Mouse (Mus musculus): Measurements from ENCODE around the gene Jph2. TPM values are rescaled to one million over a fixed set of nuclear protein-coding genes. Genes with fewer than 3 reads are reported as not detected.
A peak's percentile ranks its signal among the peaks of the same experiment; 100 is the strongest.

The Jph2 gene
- total RNA-seq, 4 experiments from 2014 or later: 459 to 572 (median 513) TPM

DNA sequence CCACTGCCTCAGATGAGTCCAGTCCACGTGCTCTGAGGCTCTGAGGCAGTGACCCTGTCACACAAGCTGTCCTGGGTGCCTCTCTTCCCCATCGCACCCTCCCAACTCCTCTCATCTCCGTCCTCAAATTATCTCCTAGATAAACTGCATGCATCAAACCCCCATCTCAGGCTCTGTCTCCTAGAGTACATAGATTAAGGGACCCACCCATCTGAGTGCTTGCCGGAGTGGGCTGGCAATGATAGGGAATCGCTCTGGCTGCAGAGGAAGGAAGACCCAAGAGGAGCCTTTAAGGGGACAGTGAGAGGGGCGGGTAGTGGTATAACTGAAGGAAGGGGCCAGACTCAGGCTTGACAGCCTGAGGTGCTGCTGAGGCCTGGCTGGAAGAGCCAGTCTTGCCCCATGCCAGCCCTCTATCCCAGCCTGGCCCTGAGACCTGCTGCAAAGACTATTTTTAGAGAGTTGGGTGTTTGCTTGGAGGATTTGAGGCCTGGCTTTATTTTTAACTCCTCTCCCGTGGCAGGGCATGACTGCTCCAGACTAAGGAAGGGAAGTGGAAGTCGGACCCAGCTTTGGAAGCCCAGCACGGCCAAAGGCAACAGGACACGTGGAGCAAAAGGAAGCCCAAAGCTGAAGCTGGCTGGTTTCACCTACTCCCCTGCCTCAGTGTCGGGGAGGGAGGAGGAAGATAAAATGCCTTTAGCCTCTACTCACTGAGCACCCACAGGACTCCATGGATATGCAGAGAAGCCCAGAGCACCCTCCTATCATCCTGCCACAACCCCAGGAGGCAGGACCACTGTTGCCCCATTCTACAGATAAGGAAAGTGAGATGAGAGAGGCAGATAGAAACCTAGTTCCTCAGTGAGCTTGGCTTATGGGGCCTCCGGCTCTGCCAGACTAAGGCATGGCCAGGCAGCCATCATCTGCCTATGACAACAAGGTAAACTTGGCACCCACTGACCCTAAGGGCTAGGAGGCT lies 34.6 kb downstream of the Jph2 start:
- DNase-seq (ENCODE audit: low spot score in 2 of 2): peak; percentile 48 to 68

- DNase-seq (ENCODE audit: low spot score in 2 of 2): no peak
These were observed 36.8 kb downstream of the Jph2 start for GRCm38 (mm10) chr2:163360858-163361623.

GRCm38 (mm10) chr2:163359253-163359652 lies 38.5 kb downstream of the Jph2 start:
- DNase-seq (ENCODE audit: low spot score in 2 of 2): no peak

DNA sequence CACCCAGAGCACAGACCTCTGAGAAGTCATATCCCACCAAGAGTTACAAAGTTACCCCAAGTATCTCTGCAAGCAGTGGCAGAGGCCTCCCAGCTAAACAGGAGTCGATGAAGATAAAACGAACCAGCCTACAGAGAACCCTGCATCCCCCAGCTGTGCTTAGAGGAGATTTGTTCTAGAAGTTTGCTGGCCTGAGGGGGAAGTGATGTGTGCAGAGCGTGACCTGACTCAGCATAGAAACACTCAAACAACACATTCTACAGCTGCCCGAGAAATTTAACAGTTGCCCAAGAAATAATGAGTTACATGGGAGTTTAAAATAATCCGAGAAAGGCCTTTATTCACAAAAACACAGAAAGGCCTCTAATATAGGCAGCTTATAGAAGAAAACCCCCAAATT lies 39.1 kb downstream of the Jph2 start:
- DNase-seq (ENCODE audit: low spot score in 2 of 2): no peak

DNA sequence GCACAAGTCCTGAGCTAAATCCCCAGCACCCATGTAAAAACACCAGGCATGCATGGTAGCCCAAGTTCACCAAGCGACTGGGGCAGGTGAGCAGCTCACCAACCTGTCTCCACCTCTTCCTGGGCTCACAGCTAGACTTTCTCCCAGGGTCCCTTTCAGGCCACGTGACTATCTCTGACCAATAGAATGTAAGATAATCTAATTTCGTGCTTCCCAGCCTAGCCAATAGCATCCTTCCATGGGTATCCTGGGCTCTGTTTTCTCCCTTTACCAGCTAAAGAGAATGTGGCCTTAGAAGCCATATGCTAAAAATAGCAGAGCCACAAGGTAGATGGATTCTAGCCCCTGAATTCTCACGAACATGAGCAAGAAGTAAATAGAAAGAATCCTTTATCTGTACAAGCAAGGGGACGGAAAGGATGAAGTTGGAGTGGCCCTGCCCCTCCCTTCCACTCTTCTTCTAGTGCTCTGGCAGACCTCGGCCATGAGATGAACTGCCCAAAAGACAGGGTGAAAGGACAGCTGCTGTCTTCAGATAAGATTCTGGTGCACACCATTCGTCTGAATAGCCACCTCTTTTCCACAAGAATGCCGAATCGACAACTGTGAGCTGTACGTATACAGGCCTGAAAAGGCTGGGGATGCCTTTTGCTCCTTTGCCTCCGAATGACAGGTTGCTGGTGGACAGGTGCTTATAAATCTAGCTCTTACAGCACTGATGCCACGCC lies 41.5 kb downstream of the Jph2 start:
- DNase-seq (ENCODE audit: low spot score in 2 of 2): no peak

DNA sequence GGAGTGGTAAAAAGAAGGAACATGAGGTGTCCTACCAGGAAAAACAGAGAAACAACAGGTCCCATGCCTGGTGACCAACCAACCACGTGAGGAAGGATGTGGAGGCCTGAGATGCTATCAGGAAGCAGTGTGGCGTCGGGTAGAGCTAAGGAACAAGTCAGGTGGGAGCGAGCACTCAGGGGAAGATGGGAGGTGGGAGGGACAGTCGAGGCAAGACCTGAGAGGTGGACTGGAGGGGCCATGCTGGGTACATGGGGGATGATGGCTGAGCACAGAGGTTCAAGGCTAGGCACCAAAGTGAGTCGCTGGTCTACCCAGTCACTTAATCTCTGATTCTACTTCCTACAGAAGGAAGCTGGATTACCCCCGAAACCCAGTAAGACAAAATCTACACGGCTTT lies 42.1 kb downstream of the Jph2 start:
- no peak for DNase-seq (ENCODE audit: low spot score in 2 of 2)

DNA sequence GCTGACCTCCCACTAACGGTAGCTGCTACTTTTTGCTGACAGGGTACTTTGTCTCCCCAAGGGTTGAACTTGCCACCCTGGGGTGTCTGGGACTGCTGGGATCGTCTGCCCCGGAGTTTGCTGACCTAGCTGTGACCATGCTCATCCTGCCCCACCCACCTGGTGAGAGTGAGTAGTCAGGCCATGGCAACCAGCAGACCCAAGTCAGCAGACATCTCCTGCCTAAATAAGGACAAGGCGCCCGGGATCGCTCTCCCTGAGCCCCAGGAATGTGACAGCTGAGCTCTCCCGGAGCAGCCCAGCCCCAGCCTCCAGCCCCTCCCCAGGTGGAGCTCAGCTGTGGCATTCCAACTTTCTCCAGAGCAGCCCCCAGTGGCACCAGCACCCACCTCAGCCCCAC lies 44.1 kb downstream of the Jph2 start:
- peak; percentile 62 to 81 for DNase-seq (ENCODE audit: low spot score in 2 of 2)

DNA sequence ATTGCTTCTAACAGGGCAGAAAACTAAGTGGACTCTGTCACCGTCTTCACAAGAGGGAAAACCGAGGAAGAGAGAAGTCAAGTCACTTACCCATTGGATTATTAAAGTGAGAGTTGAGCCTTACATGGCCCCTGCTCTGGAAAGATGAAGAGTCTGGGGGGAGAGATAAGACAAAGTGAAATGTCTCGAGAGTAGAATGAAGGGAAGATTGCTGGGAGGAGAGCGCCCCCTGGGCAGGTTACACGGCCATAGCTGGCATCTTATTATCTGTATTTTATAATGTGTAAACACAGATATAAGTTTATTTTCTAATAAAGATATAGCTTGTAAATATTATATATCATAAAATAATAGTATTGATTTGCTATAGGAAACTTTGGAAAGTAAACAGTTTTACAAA lies 47.4 kb downstream of the Jph2 start:
- no peak for DNase-seq (ENCODE audit: low spot score in 2 of 2)

GRCm38 (mm10) chr2:163349411-163349810 lies 48.4 kb downstream of the Jph2 start:
- no peak for DNase-seq (ENCODE audit: low spot score in 2 of 2)

DNA sequence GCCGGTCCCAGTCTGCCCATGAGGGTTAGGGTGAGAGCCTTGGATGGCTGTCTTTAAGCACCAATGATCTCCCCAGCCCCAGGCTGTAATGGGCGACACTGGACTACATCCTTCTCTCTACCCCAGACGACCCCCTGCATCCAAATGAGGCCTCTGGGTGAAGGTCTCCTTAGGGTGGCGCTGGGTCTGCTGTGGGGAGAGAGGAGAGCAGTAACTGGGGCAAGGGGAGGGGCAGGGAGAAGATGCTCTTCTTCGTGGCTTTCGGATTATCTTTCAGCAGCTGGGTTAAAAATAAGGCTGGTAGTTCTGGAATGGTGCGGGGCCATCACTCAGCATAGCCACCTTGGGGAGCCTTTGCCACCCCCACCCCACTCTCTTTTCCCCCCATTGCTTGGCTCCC lies 49.1 kb downstream of the Jph2 start:
- no peak for DNase-seq (ENCODE audit: low spot score in 2 of 2)

DNA sequence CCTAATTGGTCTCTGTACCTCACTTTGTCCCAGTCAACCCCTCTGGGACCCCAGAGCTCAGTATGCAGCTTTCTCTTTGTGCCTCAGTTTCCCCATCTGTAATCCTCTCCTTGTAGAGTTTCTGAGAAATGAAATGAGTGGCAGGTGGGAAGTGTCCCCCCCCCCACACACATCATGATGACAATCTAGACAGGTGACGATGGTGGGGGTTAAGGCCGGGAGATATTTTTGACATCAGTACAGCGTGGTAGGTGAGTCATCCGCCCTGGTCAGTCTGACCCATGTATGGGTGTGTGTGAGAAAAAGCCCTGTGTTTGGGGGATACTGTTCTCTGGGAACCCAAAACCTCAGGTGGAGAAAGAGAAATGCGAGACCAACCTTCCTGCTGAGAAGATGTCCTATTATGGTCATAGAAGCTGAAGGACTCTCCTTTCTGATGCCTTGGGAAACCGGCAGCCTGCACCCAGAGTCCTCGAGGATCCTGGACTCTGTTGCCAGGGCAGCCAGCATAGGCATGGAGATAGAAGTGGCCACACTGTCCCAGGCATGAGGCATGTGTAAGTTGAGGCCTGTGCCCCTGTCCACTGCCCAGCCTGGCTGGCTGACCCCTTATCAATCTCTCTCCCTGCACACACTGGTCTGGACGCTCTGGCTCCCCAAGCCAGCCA lies 50.1 kb downstream of the Jph2 start:
- no peak for DNase-seq (ENCODE audit: low spot score in 2 of 2)

DNA sequence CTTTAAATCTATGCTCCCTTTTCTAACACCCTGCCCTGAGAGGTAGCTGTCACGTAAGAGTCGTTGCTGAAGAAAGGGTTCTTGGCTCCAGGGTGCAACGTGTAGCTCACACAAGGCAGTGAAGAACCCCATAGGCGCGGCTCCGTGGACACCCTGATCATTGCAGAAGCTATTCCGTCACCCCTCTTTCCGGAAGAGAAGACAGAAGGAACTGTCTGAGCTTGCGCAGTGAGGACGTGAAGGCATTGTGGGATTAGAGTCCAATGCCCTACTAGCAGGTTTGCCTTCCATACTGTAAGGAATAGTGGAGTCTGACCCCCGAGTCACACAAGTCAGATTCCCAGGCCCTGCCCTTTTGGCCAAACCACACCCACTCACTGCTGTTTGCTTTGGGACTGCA lies 51.3 kb downstream of the Jph2 start:
- DNase-seq (ENCODE audit: low spot score in 2 of 2): no peak

GRCm38 (mm10) chr2:163344976-163345660 lies 52.7 kb downstream of the Jph2 start:
- no peak for DNase-seq (ENCODE audit: low spot score in 2 of 2)

GRCm38 (mm10) chr2:163343671-163344070 lies 54.1 kb downstream of the Jph2 start:
- no peak for DNase-seq (ENCODE audit: low spot score in 2 of 2)

GRCm38 (mm10) chr2:163340263-163340662 lies 57.5 kb downstream of the Jph2 start:
- peak; percentile 44 to 58 for DNase-seq (ENCODE audit: low spot score in 2 of 2)

- no peak for DNase-seq (ENCODE audit: low spot score in 2 of 2)
These were observed 65.3 kb downstream of the Jph2 start for GRCm38 (mm10) chr2:163332368-163333055.

GRCm38 (mm10) chr2:163331423-163331822 lies 66.4 kb downstream of the Jph2 start:
- DNase-seq (ENCODE audit: low spot score in 2 of 2): no peak

GRCm38 (mm10) chr2:163330742-163331141 lies 67.1 kb downstream of the Jph2 start:
- no peak for DNase-seq (ENCODE audit: low spot score in 2 of 2)

- no peak for DNase-seq (ENCODE audit: low spot score in 2 of 2)
These were observed 74.6 kb downstream of the Jph2 start for GRCm38 (mm10) chr2:163323163-163323562.

- DNase-seq (ENCODE audit: low spot score in 2 of 2): no peak
These were observed 79.0 kb downstream of the Jph2 start for GRCm38 (mm10) chr2:163318777-163319176.

Measured in gastrocnemius, adult 8-10 months (tissue).